Mouse (Mus musculus) hindbrain, postnatal 0 days (tissue): ENCODE measurements at regions not wholly inside any gene's neighbourhood (a gene's known extent, or its start where the extent isn't known, plus 50 kb on each side); places are given as distances from the start of the nearest gene placed in this dataset.
A peak's percentile ranks its signal among the peaks of the same experiment; 100 is the strongest.

Experiments
- ATAC-seq: fragments of 200-750 bp; cut with Nextera tagmentation; 2 replicates; pipeline ENCODE4 v1.8.0; 2017; ENCODE audit warnings: mild to moderate bottlenecking, moderate TSS enrichment, moderate library complexity
- DNase-seq: peaks from one replicate; pipeline ENCODE4 v3.0.0-alpha.2; 2015; ENCODE audit warnings: low spot score
- H3K27ac ChIP-seq: fragments of 300-500 bp; sonication (generic); 2 replicates; pipeline ENCODE4 v1.5.1; 2014; ENCODE audit warnings: mild to moderate bottlenecking
- H3K27me3 ChIP-seq: fragments of 300-500 bp; sonication (generic); 2 replicates; pipeline ENCODE4 v1.6.1; 2014; ENCODE audit warnings: low read length, mixed read lengths; ENCODE audit not compliant: insufficient read depth
- H3K36me3 ChIP-seq: fragments of 300-500 bp; sonication (generic); 2 replicates; pipeline ENCODE4 v1.6.1; 2014; ENCODE audit warnings: low read length, mixed read lengths; ENCODE audit not compliant: insufficient read depth
- H3K4me1 ChIP-seq: fragments of 300-500 bp; sonication (generic); 2 replicates; pipeline ENCODE4 v1.6.1; 2014; ENCODE audit warnings: antibody characterized with exemption, low read length, mixed read lengths; ENCODE audit not compliant: insufficient read depth
- H3K4me2 ChIP-seq: fragments of 300-500 bp; sonication (generic); 2 replicates; pipeline ENCODE4 v1.6.1; 2014; ENCODE audit warnings: low read depth, mild to moderate bottlenecking, low read length, moderate library complexity, mixed read lengths
- H3K4me3 ChIP-seq: fragments of 300-500 bp; sonication (generic); 2 replicates; pipeline ENCODE4 v1.5.1; 2014; ENCODE audit warnings: low read length
- H3K9ac ChIP-seq: fragments of 300-500 bp; sonication (generic); replicated peaks from 2 replicates; pipeline ENCODE4 v1.6.1; 2014; ENCODE audit warnings: mild to moderate bottlenecking, low read length, moderate library complexity, mixed read lengths
- H3K9me3 ChIP-seq: fragments of 300-500 bp; sonication (generic); 2 replicates; pipeline ENCODE4 v1.6.1; 2016; ENCODE audit warnings: low read length, mixed read lengths
- CTCF ChIP-seq: IDR thresholded peaks from 2 replicates; pipeline ENCODE4 v1.5.1; 2016; ENCODE audit warnings: antibody characterized with exemption, control low read depth, low read depth
- WGBS: fragments of 180-500 bp; shearing (Covaris S2); extraction: QIAGEN DNeasy Blood & Tissue Kit; methylation state at CpG from one replicate; pipeline ENCODE4 v1.1.7; 2014; 5-methylcytosine and 5-hydroxymethylcytosine counted together
- microRNA-seq, 2 experiments: library from miRNA; unstranded; fragments of <30 nt; microRNA quantifications; one replicate each; pipeline ENCODE4; 2016

DNA sequence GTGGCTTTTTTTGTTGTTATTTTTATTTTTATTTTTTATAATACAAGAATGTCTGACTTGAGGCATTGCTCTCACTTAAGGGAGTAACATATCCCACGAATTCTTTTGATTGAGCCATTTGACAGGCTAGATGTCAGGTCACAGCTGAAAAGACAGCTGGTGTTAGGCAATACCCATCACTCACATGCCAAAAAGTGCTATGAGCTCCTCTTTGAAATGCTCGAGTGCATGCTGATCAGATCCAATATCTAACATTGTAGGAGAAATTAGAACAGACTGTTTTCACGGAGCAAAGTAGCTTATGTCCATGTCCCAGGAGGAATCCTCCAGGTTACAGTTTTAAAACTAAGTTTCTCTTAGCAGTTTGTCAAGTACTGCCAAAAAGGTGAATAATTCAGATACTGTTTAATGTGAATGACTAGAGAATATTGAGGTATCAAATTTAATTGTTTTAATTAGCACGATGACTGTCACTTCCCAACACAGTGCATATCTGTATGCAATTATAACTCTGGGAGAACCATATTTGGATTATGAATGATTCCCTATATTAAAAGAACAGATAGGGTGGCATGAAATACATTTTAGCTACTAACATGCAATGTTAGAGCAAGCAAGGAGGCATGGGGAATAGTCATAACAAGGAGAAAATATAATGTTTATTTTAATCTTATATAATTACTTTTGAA lies 50.4 kb upstream of the Tecrl start:
- H3K27me3 ChIP-seq, result no peaks in the 10 kb centered on the region
- H3K9ac ChIP-seq, result no peak overlapping the region
- TF ChIP-seq CTCF, result no peak
- H3K4me2 ChIP-seq, result no peak overlapping the region
- WGBS, result 52% methylated on average over 4 of the region's 4 CpGs
- no peaks in the 10 kb centered on the region for H3K4me1 ChIP-seq
- ATAC-seq, result no peak; the same call in 1 of the 2 replicates
- no peak overlapping the region for H3K27ac ChIP-seq
- H3K36me3 ChIP-seq, result no peaks in the 10 kb centered on the region
- no peak overlapping the region for H3K4me3 ChIP-seq
- DNase-seq, result peak; percentile 9
- H3K9me3 ChIP-seq, result no peaks in the 10 kb centered on the region

Small RNAs in the stretch of these regions (microRNA-seq; reads per million reads assigned to microRNA genes)
- 0 reads per million in 2 experiments for gene Gm44303
